Mouse (Mus musculus) myocyte (in vitro differentiated cells): Measurements from ENCODE around the gene Serpina3j. TPM values are rescaled to one million over a fixed set of nuclear protein-coding genes. Genes with fewer than 3 reads are reported as not detected.
"Not testable (repeated sequence)": the region's sequence is repeated elsewhere in the genome, so short reads cannot be mapped to it uniquely, and the experiment has no call there.

Experiments used
- H3K27me3 ChIP-seq: one replicate; pipeline ENCODE4 v1.6.1; 2011; ENCODE audit not compliant: control insufficient read depth, insufficient read depth, insufficient read length
- H3K36me3 ChIP-seq: one replicate; pipeline ENCODE4 v1.6.1; 2011; ENCODE audit not compliant: control insufficient read depth, insufficient read depth
- H3K4me2 ChIP-seq: one replicate; pipeline ENCODE4 v1.6.1; 2011; ENCODE audit warnings: low read depth, control low read depth
- H3K4me3 ChIP-seq: one replicate; pipeline ENCODE4 v1.5.1; 2011; ENCODE audit warnings: mild to moderate bottlenecking, control low read depth, moderate library complexity
- H3K79me2 ChIP-seq: one replicate; pipeline ENCODE4 v1.6.1; 2011; ENCODE audit not compliant: control insufficient read depth, insufficient read depth
- H3ac ChIP-seq: one replicate; pipeline ENCODE4 v1.6.1; 2011; ENCODE audit not compliant: control insufficient read depth, insufficient read length
- CEBPB ChIP-seq: IDR thresholded peaks from 2 replicates; pipeline ENCODE4 v1.6.1; 2011; ENCODE audit warnings: mild to moderate bottlenecking, moderate library complexity; ENCODE audit not compliant: poor library complexity, insufficient read depth, severe bottlenecking
- E2F4 ChIP-seq: IDR thresholded peaks from one replicate; pipeline ENCODE4 v1.6.1; 2011; ENCODE audit warnings: mild to moderate bottlenecking, control low read depth, moderate library complexity; ENCODE audit not compliant: insufficient read depth
- MAX ChIP-seq: IDR thresholded peaks from one replicate; pipeline ENCODE4 v1.6.1; 2011; ENCODE audit warnings: low read depth, mild to moderate bottlenecking, control low read depth
- MYOD1 ChIP-seq, 3 experiments: IDR thresholded peaks; one replicate each; pipeline ENCODE4 v1.6.1; 2011; ENCODE audit warnings: control low read depth in 2 of 3, low read depth in 2 of 3, mild to moderate bottlenecking in 2 of 3, moderate library complexity in 1 of 3; ENCODE audit not compliant: insufficient read length in 2 of 3, control insufficient read depth in 1 of 3
- MYOG ChIP-seq, 3 experiments: IDR thresholded peaks; one replicate each; pipeline ENCODE4 v1.6.1; 2011; ENCODE audit warnings: control low read depth in 2 of 3, low read depth in 2 of 3, mild to moderate bottlenecking in 2 of 3; ENCODE audit not compliant: insufficient read length in 2 of 3, control insufficient read depth in 1 of 3, insufficient read depth in 1 of 3
- POLR2A ChIP-seq: IDR thresholded peaks from one replicate; pipeline ENCODE4 v1.6.1; 2011; ENCODE audit warnings: low read depth, mild to moderate bottlenecking, control low read depth, moderate library complexity; ENCODE audit not compliant: insufficient read length
- POLR2AphosphoS2 ChIP-seq: IDR thresholded peaks from one replicate; pipeline ENCODE4 v1.6.1; 2011; ENCODE audit warnings: low read depth, control low read depth; ENCODE audit not compliant: insufficient read length
- REST ChIP-seq: IDR thresholded peaks from one replicate; pipeline ENCODE4 v1.6.1; 2011; ENCODE audit warnings: mild to moderate bottlenecking, control low read depth, moderate library complexity; ENCODE audit not compliant: insufficient read depth, insufficient read length
- SRF ChIP-seq: IDR thresholded peaks from one replicate; pipeline ENCODE4 v1.6.1; 2011; ENCODE audit warnings: low read depth; ENCODE audit not compliant: control insufficient read depth, insufficient read length
- TCF12 ChIP-seq: IDR thresholded peaks from one replicate; pipeline ENCODE4 v1.6.1; 2011; ENCODE audit warnings: mild to moderate bottlenecking, control low read depth; ENCODE audit not compliant: poor library complexity, insufficient read depth, severe bottlenecking
- TCF3 ChIP-seq: IDR thresholded peaks from one replicate; pipeline ENCODE4 v1.6.1; 2011; ENCODE audit warnings: low read depth, control low read depth; ENCODE audit not compliant: insufficient read length
- USF1 ChIP-seq: IDR thresholded peaks from one replicate; pipeline ENCODE4 v1.6.1; 2011; ENCODE audit warnings: low read depth, mild to moderate bottlenecking, control low read depth, moderate library complexity
- polyA plus RNA-seq: library from polyadenylated mRNA; unstranded; fragments of >200 nt; fragmentation: generic; extraction: Trizol; gene quantifications from one replicate; pipeline ENCODE4 v1.2.1, GENCODE M21; 2012; ENCODE audit warnings: missing spikeins

Serpina3j gene
- polyA plus RNA-seq, 1 experiment: not detected

DNA sequence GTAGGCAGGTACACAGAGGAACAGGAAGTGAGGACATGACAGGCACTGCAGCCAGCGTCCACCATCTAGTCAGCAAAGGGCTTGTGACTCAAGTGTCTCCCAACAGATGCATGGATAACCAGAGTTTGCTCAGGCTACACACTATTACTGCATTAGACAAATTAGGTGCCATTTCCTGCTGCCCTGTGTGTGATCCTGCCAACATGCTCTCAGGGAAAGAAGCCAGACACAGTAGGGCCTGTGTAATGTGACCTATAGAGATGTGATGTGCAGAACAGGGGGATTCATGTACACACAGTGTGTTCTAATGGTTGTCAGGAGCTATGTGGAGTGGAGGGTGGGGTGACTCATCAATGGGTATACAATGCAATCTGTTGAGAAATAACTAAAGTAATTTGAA lies 8.1 kb downstream of the Serpina3j start:
- no peaks in the 10 kb centered on the region for H3K79me2 ChIP-seq
- H3K36me3 ChIP-seq: no peaks in the 10 kb centered on the region
- no peak overlapping the region for H3K4me2 ChIP-seq
- no peak overlapping the region for H3ac ChIP-seq
- no peak for TF ChIP-seq CEBPB
- TF ChIP-seq POLR2AphosphoS2: no peak
- TF ChIP-seq TCF12: no peak
- no peak for TF ChIP-seq MYOG (IDR thresholded peaks at IDR 0.05; ENCODE audit: control insufficient read depth in 1 of 3, insufficient read depth in 1 of 3, insufficient read length in 2 of 3, low read depth in 2 of 3)
- TF ChIP-seq MAX: no peak
- no peak for TF ChIP-seq POLR2A
- no peak for TF ChIP-seq REST
- no peak for TF ChIP-seq TCF3
- TF ChIP-seq E2F4: no peak
- no peak for TF ChIP-seq USF1
- no peak for TF ChIP-seq SRF
- TF ChIP-seq MYOD1 (IDR thresholded peaks at IDR 0.05; ENCODE audit: control insufficient read depth in 1 of 3, insufficient read length in 2 of 3, low read depth in 2 of 3): no peak
- H3K4me3 ChIP-seq: no peak overlapping the region
- no peaks in the 10 kb centered on the region for H3K27me3 ChIP-seq

- Histone ChIP-seq H3K79me2 (no peaks in the 10 kb centered on the region), H3ac (no peak overlapping the region), H3K27me3 (no peaks in the 10 kb centered on the region), H3K4me3 (no peak overlapping the region), H3K36me3 (no peaks in the 10 kb centered on the region), H3K4me2 (no peak overlapping the region)
- TF ChIP-seq POLR2A: no peak
- TF ChIP-seq MAX: no peak
- TF ChIP-seq TCF12: no peak
- TF ChIP-seq SRF: no peak
- TF ChIP-seq REST: no peak
- no peak for TF ChIP-seq MYOD1 (IDR thresholded peaks at IDR 0.05; ENCODE audit: control insufficient read depth in 1 of 3, insufficient read length in 2 of 3, low read depth in 2 of 3)
- TF ChIP-seq CEBPB: no peak
- TF ChIP-seq E2F4: no peak
- TF ChIP-seq POLR2AphosphoS2: no peak
- no peak for TF ChIP-seq TCF3
- TF ChIP-seq MYOG (IDR thresholded peaks at IDR 0.05; ENCODE audit: control insufficient read depth in 1 of 3, insufficient read depth in 1 of 3, insufficient read length in 2 of 3, low read depth in 2 of 3): no peak
- TF ChIP-seq USF1: no peak
Observed at GRCm38 (mm10) chr12:104331701-104332100, 17.3 kb downstream of the Serpina3j start.

- not testable (repeated sequence) for H3K79me2 ChIP-seq, H3K4me2 ChIP-seq, H3K36me3 ChIP-seq, H3K27me3 ChIP-seq, H3K4me3 ChIP-seq, H3ac ChIP-seq
Observed at GRCm38 (mm10) chr12:104336873-104337272, 22.5 kb downstream of the Serpina3j start.

DNA sequence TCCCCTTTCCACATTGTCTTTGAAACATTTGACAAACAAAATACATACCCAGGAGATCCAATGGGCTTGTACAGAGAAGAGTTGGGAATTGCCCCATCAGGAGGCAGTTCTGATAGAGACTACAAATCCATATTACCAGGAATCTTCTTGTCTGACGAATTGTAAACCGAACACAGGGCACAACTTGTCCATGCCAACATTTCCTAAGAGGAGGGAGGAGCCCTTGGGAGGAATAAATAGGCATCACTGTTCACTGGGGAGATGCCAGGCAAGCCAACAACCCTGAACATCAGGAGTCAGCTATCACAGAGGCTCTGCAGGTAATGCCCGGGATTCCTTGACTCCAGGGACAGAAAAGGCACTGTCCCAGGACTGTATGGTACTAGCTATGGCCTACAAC lies 23.9 kb downstream of the Serpina3j start, which contains the start of the genes Serpina3k and Serpina3m:
Gene Serpina3k (plus strand): TSS at position 261 of the 400 bp plus-strand sequence.
Gene Serpina3m (plus strand): TSS at position 261 of the 400 bp plus-strand sequence.
- H3K4me3 ChIP-seq, H3ac ChIP-seq, H3K27me3 ChIP-seq, H3K79me2 ChIP-seq, H3K4me2 ChIP-seq, H3K36me3 ChIP-seq: not testable (repeated sequence)

GRCm38 (mm10) chr12:104338705-104339104 lies 24.4 kb downstream of the Serpina3j start:
- H3ac ChIP-seq: no peak overlapping the region
- H3K27me3 ChIP-seq: no peaks in the 10 kb centered on the region
- no peaks in the 10 kb centered on the region for H3K36me3 ChIP-seq
- no peak overlapping the region for H3K4me2 ChIP-seq
- no peaks in the 10 kb centered on the region for H3K79me2 ChIP-seq
- TF ChIP-seq MYOD1 (IDR thresholded peaks at IDR 0.05; ENCODE audit: control insufficient read depth in 1 of 3, insufficient read length in 2 of 3, low read depth in 2 of 3) (no peak), TCF12 (no peak), POLR2AphosphoS2 (no peak), MYOG (IDR thresholded peaks at IDR 0.05; ENCODE audit: control insufficient read depth in 1 of 3, insufficient read depth in 1 of 3, insufficient read length in 2 of 3, low read depth in 2 of 3) (no peak), E2F4 (no peak), CEBPB (no peak), MAX (no peak), USF1 (no peak), REST (no peak)
- no peak overlapping the region for H3K4me3 ChIP-seq

- not testable (repeated sequence) for H3K79me2 ChIP-seq, H3K27me3 ChIP-seq, H3K36me3 ChIP-seq, H3ac ChIP-seq, H3K4me3 ChIP-seq, H3K4me2 ChIP-seq
Observed at GRCm38 (mm10) chr12:104342489-104342888, 28.1 kb downstream of the Serpina3j start.
